Mouse (Mus musculus): ENCODE results near the gene Npr1. TPM values are rescaled to one million over a fixed set of nuclear protein-coding genes. Genes with fewer than 3 reads are reported as not detected.
A peak's percentile ranks its signal among the peaks of the same experiment; 100 is the strongest.

Npr1 gene
- total RNA-seq, 2 experiments from 2014 or later, result 3.4 to 4.3 TPM

DNA sequence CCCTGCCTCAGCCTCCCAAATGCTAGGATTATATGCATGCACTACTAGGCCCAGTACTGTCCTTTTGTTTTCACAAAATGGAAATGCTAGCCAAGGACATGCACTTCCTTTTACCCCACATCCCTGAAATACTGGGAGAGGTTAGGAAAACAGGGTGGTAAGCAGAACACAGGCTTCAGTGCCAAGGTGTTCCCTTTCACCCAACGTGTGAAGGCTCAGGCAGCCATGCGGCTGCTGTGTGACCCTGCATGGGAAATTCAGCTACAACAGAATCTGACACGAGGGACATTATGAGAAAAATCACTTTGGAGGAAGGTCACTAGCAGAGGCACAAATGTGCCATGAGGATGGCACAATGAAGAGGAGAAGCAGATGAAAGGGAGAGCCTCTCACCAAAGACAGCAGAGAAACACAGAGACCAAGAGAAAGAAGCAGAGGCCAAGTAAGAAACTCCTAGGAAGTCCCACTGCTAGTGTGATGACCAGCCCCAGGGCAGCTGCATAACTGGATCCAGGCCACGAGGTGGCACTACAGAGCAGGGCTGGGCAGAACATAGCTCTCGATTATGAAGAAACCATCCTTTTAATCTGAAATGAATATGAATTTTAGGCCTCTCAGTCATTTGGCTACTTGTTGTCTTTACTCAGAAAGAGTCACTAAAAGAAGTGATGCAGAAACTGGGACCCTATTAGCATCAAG is 53.2 kb downstream of the Npr1 start:
- DNase-seq (ENCODE audit: extremely low spot score in 1 of 2, low spot score in 2 of 2), result peak; percentile 33 to 72
- intact Hi-C loops (cut with DNase I), result loop anchor here (2.0 kb wide), 1 partner anchor 54 kb away; no protein-coding TSS in a partner anchor

DNA sequence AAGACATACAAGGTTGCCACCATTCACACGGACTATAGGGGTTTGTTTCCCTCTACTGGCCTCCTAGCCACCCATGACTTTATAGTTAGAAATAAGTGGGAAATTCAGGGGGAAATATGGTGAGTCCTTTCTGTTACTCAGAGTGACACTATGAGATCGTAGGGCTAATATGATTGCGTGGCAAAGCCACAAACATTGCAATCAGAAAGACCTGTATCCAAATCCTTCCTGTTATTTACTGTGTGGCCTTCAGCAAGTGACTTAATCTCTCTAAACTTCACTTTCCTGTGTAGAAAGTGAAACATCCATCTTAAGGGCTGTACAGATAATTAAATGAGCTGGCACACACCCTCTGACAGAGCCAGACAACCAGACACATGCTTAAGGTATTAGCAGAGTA is 56.9 kb downstream of the Npr1 start:
- intact Hi-C loops (cut with DNase I), result no loop called here
- DNase-seq (ENCODE audit: extremely low spot score in 1 of 2, low spot score in 2 of 2), result no peak

DNA sequence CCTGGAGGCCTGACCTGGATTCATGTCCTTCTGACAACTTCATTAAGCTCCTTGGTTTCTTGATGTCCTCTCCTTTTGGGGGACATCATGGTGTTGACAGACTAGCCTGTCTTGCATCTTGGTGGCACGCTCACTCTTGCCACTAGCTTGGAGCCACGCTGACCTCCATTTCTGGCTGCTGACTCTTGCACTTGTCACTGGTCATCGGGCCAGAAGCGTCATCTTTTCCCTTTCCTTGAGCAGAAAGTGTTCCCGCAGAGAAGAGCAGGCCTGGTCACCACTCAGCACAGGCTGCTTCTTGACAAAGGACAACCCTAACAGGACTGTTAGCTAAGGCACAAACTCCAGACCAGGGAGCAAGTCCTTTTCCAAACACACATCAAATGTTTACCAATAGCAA is 59.3 kb downstream of the Npr1 start:
- no peak for DNase-seq (ENCODE audit: extremely low spot score in 1 of 2, low spot score in 2 of 2)
- intact Hi-C loops (cut with DNase I), result no loop called here

DNA sequence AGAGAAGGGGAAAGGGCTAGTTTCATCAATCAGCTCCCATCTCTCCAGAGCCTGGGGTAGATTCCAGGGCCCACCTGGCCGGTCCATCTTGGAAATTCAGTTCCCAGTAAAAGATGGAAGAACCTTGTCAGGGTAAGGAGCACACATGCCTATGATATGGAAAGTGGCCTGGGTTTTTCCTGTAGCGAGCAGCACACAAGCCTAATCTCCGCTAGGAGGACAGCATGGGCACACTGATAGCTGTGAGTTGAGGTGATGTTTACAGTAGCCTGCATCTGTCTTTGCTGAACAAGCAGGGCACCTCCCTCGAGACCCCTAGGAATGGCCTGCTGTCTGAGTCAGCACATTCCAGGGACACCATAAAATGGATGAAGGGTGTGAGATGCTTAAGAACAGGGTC is 61.1 kb downstream of the Npr1 start:
- intact Hi-C loops (cut with DNase I), result no loop called here

DNA sequence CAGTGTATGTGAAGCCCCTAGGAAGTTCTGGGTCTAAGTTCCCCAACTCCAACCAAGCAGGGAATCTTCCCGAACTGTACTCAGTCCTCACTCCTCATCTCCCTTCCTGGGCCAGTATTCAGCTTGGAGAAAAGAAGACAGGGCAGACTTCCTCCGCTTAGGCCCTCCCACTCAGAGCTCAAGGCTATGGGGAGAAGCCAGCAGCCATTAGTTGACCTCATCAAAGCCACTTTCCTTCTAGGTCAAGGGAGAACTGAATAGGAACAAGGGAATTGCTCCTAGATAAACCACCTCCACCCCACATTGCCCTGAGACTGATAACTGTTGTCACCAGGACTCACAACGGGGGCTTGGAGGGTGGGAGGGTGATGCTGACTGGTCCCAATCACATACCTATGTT is 61.5 kb downstream of the Npr1 start:
- intact Hi-C loops (cut with DNase I), result no loop called here
- DNase-seq (ENCODE audit: extremely low spot score in 1 of 2, low spot score in 2 of 2), result no peak

More for the DNA sequence above, 61.1 kb downstream of the Npr1 start:
- DNase-seq (ENCODE audit: extremely low spot score in 1 of 2, low spot score in 2 of 2), result no peak

DNA sequence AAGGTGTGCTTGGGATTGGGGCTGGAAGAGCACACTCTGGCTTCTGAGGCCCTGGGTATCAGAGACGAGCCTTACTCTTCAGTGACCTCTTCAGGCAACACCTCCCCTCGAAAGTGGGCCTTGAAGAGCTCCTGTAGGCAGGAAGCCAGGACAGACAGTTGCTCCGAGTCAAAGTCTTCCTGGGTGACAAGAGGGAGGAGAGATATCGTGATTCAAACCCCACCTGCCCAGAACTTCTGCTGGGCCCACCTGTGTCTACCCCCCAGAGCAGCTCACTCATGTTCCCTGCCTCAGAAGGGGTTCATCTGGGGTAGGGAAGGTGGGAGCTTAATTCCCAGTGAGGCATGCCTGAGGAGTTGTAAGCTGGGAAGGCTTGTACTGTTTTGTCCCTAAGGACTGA is 64.7 kb downstream of the Npr1 start:
- intact Hi-C loops (cut with DNase I), result no loop called here
- DNase-seq (ENCODE audit: extremely low spot score in 1 of 2, low spot score in 2 of 2), result no peak

Other genes with a start within 250 kb of the Npr1 start
- gene Jtb, start 234.3 kb downstream of the Npr1 start, total RNA-seq (2021), result 10 to 100 TPM; 43.7 to 44.4 TPM
- under 1 TPM in 1 of 2 experiments, not detected in 1; 0.24 TPM for gene Creb3l4, start 222.4 kb downstream of the Npr1 start, total RNA-seq (2021)
- 10 to 100 TPM; 47.7 to 49.0 TPM for gene Slc39a1, start 217.7 kb downstream of the Npr1 start, total RNA-seq (2021)
- 10 to 100 TPM; 26.4 to 31.2 TPM for gene Crtc2, start 211.7 kb downstream of the Npr1 start, total RNA-seq (2021)
- gene Dennd4b, start 200.7 kb downstream of the Npr1 start, total RNA-seq (2021), result 10 to 100 TPM; 25.2 to 27.1 TPM
- 10 to 100 TPM; 90.0 to 90.5 TPM for gene Gatad2b, start 172.7 kb downstream of the Npr1 start, total RNA-seq (2021)
- 10 to 100 TPM; 11.5 to 12.1 TPM for gene Slc27a3, start 75.9 kb downstream of the Npr1 start, total RNA-seq (2021)
- gene Ints3, start 32.2 kb downstream of the Npr1 start, total RNA-seq (2021), result 10 to 100 TPM; 57.0 to 62.0 TPM
- gene Ilf2, start 10.3 kb upstream of the Npr1 start, total RNA-seq (2021), result 100 to 1,000 TPM; 111 to 115 TPM
- gene Snapin, start 25.2 kb upstream of the Npr1 start, total RNA-seq (2021), result 10 to 100 TPM; 46.7 to 47.9 TPM
- 100 to 1,000 TPM; 196 TPM for gene Chtop, start 43.6 kb upstream of the Npr1 start, total RNA-seq (2021)
- gene S100a1, start 48.5 kb upstream of the Npr1 start, total RNA-seq (2021), result 10 to 100 TPM; 54.7 to 62.3 TPM
- gene S100a13, start 48.6 kb upstream of the Npr1 start, total RNA-seq (2021), result 10 to 100 TPM; 20.5 to 23.9 TPM
- gene S100a14, start 61.0 kb upstream of the Npr1 start, total RNA-seq (2021), result not detected
- gene S100a16, start 71.4 kb upstream of the Npr1 start, total RNA-seq (2021), result 10 to 100 TPM; 73.7 to 83.6 TPM
- gene S100a3, start 94.7 kb upstream of the Npr1 start, total RNA-seq (2021), result 1 to 10 TPM; 1.7 to 1.8 TPM
- gene S100a2, start 124.4 kb upstream of the Npr1 start, total RNA-seq (2021), result not detected
- not detected for gene Gm42674, start 136.0 kb upstream of the Npr1 start, total RNA-seq (2021)
- 1 to 10 TPM; 7.1 to 8.1 TPM for gene S100a4, start 137.9 kb upstream of the Npr1 start, total RNA-seq (2021)
- gene S100a5, start 142.7 kb upstream of the Npr1 start, total RNA-seq (2021), result not detected
- gene S100a6, start 147.0 kb upstream of the Npr1 start, total RNA-seq (2021), result 10 to 100 TPM; 24.2 to 31.1 TPM
- gene S100a7a, start 188.2 kb upstream of the Npr1 start, total RNA-seq (2021), result 1 to 10 TPM in 1 of 2 experiments, under 1 TPM in 1; 0.71 to 2.1 TPM
- gene S100a8, start 203.1 kb upstream of the Npr1 start, total RNA-seq (2021), result under 1 TPM in 1 of 2 experiments, not detected in 1; 0.79 TPM
- gene S100a9, start 229.9 kb upstream of the Npr1 start, total RNA-seq (2021), result not detected

All from left cerebral cortex, postnatal 10 days (tissue).